Mouse (Mus musculus) testis, adult 2 months (tissue): ENCODE measurements around the gene 4931428F04Rik. TPM values are rescaled to one million over a fixed set of nuclear protein-coding genes. Genes with fewer than 3 reads are reported as not detected.
"Not testable (repeated sequence)": the region's sequence is repeated elsewhere in the genome, so short reads cannot be mapped to it uniquely, and the experiment has no call there.

Experiments
- H3K27ac ChIP-seq: fragments of 200-500 bp; 2 replicates; pipeline ENCODE4 v1.5.1; 2012; ENCODE audit warnings: low read depth, low read length; ENCODE audit not compliant: control insufficient read depth, insufficient read depth
- H3K27me3 ChIP-seq: fragments of 200-500 bp; 2 replicates; pipeline ENCODE4 v1.6.1; 2012; ENCODE audit warnings: mild to moderate bottlenecking, low read length, moderate library complexity; ENCODE audit not compliant: control insufficient read depth, insufficient read depth
- H3K36me3 ChIP-seq: fragments of 200-500 bp; 2 replicates; pipeline ENCODE4 v1.6.1; 2012; ENCODE audit warnings: mild to moderate bottlenecking, low read length; ENCODE audit not compliant: control insufficient read depth, insufficient read depth
- H3K4me1 ChIP-seq: fragments of 200-500 bp; 2 replicates; pipeline ENCODE4 v1.6.1; 2012; ENCODE audit warnings: low read length; ENCODE audit not compliant: control insufficient read depth, insufficient read depth
- H3K4me3 ChIP-seq: fragments of 200-500 bp; 2 replicates; pipeline ENCODE4 v1.5.1; 2012; ENCODE audit warnings: low read depth, mild to moderate bottlenecking, low read length, moderate library complexity, mixed read lengths; ENCODE audit not compliant: control insufficient read depth
- CTCF ChIP-seq: fragments of 200-500 bp; IDR thresholded peaks from 2 replicates; pipeline ENCODE4 v1.5.1; 2012; ENCODE audit warnings: low read depth, mild to moderate bottlenecking, inconsistent platforms, low read length, moderate library complexity; ENCODE audit not compliant: control insufficient read depth, insufficient read depth, insufficient replicate concordance
- POLR2A ChIP-seq: fragments of 200-500 bp; IDR thresholded peaks from 2 replicates; pipeline ENCODE4 v1.6.1; 2012; ENCODE audit warnings: low read depth, mild to moderate bottlenecking, inconsistent platforms, low read length, moderate library complexity; ENCODE audit not compliant: control insufficient read depth
- polyA plus RNA-seq: library from polyadenylated mRNA; depleted of rRNA; stranded (reverse); fragments of >200 nt; gene quantifications from 2 replicates; pipeline ENCODE4 v1.2.3, GENCODE M21; 2012; rRNA removed

Gene 4931428F04Rik
- polyA plus RNA-seq, 1 experiment = 78.2 TPM

DNA sequence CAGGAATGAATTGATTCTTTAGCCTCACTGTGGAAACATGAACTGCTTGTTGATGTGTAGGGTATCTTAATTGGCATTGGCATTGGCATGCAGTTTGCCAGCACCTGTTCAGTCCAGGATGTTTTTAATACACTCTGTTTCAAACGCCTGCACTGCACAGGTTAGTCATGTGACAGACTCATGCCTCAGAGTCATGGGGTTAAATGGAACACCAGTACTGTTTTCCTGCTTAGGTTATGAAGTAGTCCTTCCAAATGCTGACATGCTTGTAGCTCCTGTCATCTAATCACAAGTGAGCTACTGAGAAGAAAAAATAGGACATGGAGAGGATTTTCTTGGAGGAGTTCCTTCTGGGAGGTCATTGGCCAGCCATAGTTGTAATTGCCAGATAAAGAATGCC lies 54.5 kb downstream of the 4931428F04Rik start:
- TF ChIP-seq POLR2A = no peak
- no peak for TF ChIP-seq CTCF
- no peaks in the 10 kb centered on the region for H3K27me3 ChIP-seq
- H3K36me3 ChIP-seq = peaks cover 3% of the 10 kb centered on the region
- H3K27ac ChIP-seq = no peak overlapping the region
- no peak overlapping the region for H3K4me3 ChIP-seq
- no peaks in the 10 kb centered on the region for H3K4me1 ChIP-seq

DNA sequence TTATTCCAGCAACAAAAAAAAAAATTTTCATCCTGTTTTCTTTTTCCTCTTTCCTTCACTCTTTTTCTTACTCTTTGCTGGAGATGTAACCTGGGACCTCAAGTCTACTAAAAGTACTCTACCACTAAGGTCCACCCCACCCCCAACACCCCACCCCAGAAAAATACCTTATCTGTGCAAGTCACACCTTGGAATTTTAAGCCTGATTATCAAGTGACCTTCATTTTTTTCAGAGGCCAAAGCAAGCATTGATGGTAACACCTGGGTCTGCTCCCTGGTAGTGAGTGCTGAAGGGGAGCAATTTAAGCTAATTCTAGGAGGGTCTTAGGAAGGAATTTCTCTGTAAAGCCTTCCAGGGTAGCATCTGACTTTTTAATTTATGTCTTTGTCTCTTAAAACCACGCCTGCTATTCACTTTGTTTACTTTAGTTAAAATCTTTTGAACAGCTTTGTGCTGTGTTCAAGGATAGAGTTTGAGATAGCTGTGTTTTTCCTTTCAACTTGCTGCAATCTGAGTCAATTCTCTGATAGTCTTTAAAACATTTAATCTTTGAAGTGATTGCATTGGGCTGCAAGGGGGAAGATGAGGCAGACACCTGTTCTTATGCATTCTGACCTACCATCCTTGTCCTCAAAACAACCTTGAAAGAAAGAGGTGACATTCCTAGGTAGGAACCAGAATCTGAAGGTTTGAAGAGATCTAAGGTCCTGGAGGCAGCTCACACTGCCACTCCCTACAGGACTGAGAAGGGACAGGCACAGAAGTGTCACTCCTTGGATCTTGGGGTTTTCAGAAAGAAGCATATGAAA lies 56.3 kb downstream of the 4931428F04Rik start:
- H3K27ac ChIP-seq = no peak overlapping the region
- TF ChIP-seq CTCF = no peak
- no peak for TF ChIP-seq POLR2A
- no peaks in the 10 kb centered on the region for H3K27me3 ChIP-seq
- H3K36me3 ChIP-seq = peaks cover 2% of the 10 kb centered on the region
- H3K4me1 ChIP-seq = no peaks in the 10 kb centered on the region
- no peak overlapping the region for H3K4me3 ChIP-seq

DNA sequence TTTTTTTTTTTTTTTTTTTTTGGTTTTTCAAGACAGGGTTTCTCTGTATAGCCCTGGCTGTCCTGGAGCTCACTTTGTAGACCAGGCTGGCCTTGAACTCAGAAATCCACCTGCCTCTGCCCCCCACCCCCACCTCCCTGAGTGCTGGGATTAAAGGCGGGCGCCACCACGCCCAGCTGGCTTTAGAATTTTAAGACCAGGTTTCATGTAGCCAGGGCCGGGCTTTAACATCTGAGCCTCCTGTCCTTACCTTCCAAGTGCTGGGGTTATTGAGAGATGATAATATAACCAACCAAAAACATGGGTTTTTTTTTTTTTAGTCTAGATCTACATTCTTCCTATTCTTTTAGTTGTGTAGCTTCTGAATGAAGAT lies 57.4 kb downstream of the 4931428F04Rik start:
- not testable (repeated sequence) for H3K4me1 ChIP-seq, H3K27ac ChIP-seq, H3K36me3 ChIP-seq, H3K27me3 ChIP-seq, H3K4me3 ChIP-seq

DNA sequence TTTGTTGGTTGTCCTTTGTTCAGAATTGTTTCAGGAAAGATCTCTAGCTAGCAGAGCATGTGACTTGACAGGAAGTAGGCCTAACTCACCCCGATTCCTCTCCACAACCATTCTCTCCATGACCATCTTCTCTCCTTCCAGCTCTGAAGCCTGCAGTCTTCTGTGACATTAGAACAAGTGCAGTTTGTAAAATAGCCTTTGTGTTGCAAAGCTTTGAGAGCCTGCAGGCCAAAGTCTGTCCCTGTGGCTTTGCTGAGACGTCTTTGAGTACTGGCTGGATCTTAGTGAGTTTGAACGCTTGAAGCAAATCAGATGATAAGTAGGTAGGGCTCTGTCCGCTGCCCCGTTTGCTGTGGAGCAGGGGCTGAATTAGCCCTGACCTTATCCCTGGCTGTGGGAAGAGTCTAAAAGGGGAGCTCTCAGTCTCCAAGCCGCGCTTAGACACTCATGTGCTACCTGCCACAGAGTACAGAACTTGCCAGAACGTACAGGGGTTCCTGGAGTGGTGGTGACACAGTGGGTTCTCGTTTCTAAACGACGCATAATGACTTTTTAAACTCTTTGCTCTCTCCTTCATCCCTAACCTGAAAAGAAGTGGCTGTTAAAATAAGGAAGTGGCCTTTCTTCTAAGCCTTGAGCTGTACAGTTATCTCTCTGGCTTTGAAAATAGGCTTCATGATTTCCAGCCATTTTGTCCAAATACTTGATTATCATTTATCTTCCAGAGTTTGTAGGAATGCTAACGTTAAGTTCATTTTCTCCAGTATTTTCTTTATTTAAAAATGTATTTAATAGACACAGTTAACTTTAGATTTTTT lies 58.0 kb downstream of the 4931428F04Rik start:
- TF ChIP-seq CTCF (no peak), POLR2A (no peak)
- no peaks in the 10 kb centered on the region for H3K27me3 ChIP-seq
- peaks cover 2% of the 10 kb centered on the region for H3K36me3 ChIP-seq
- H3K4me3 ChIP-seq = no peak overlapping the region
- H3K4me1 ChIP-seq = no peaks in the 10 kb centered on the region
- no peak overlapping the region for H3K27ac ChIP-seq

Other genes starting within 250 kb of the 4931428F04Rik start
- gene Ces3a, start 241.3 kb downstream of the 4931428F04Rik start, polyA plus RNA-seq = 0.58 and 0.93 TPM in 2 replicates
- gene Ces3b, start 206.1 kb downstream of the 4931428F04Rik start, polyA plus RNA-seq = 0.14 and 0.17 TPM in 2 replicates
- gene Ces4a, start 158.1 kb downstream of the 4931428F04Rik start, polyA plus RNA-seq = 0.19 TPM in 2 replicates
- 7.0 and 7.7 TPM in 2 replicates for gene Cbfb, start 119.2 kb downstream of the 4931428F04Rik start, polyA plus RNA-seq
- gene D230025D16Rik, start 64.7 kb downstream of the 4931428F04Rik start, polyA plus RNA-seq = 6.4 and 7.8 TPM in 2 replicates
- 6.8 and 7.0 TPM in 2 replicates for gene B3gnt9, start 34.7 kb downstream of the 4931428F04Rik start, polyA plus RNA-seq
- 2.4 TPM in 2 replicates for gene Tradd, start 25.3 kb downstream of the 4931428F04Rik start, polyA plus RNA-seq
- 0.51 and 0.55 TPM in 2 replicates for gene Fbxl8, start 25.2 kb downstream of the 4931428F04Rik start, polyA plus RNA-seq
- 0.09 and 0.20 TPM in 2 replicates for gene Hsf4, start 20.1 kb downstream of the 4931428F04Rik start, polyA plus RNA-seq
- gene Nol3, start 13.7 kb downstream of the 4931428F04Rik start, polyA plus RNA-seq = 0.09 and 0.11 TPM in 2 replicates
- gene Exoc3l, start 6.2 kb upstream of the 4931428F04Rik start, polyA plus RNA-seq = 28.2 and 28.5 TPM in 2 replicates
- 64.1 and 67.7 TPM in 2 replicates for gene E2f4, start 7.8 kb upstream of the 4931428F04Rik start, polyA plus RNA-seq
- gene Elmo3, start 15.7 kb upstream of the 4931428F04Rik start, polyA plus RNA-seq = 3.5 and 5.0 TPM in 2 replicates
- 117 and 127 TPM in 2 replicates for gene Lrrc29, start 36.4 kb upstream of the 4931428F04Rik start, polyA plus RNA-seq
- gene Tmem208, start 36.5 kb upstream of the 4931428F04Rik start, polyA plus RNA-seq = 31.4 and 32.4 TPM in 2 replicates
- 17.9 TPM in 2 replicates for gene Fhod1, start 58.1 kb upstream of the 4931428F04Rik start, polyA plus RNA-seq
- gene Slc9a5, start 59.0 kb upstream of the 4931428F04Rik start, polyA plus RNA-seq = 33.5 and 35.4 TPM in 2 replicates
- gene Plekhg4, start 83.4 kb upstream of the 4931428F04Rik start, polyA plus RNA-seq = 23.0 and 24.2 TPM in 2 replicates
- 174 and 187 TPM in 2 replicates for gene Kctd19, start 123.6 kb upstream of the 4931428F04Rik start, polyA plus RNA-seq
- 75.6 and 79.0 TPM in 2 replicates for gene Lrrc36, start 123.7 kb upstream of the 4931428F04Rik start, polyA plus RNA-seq
- 21.5 and 23.4 TPM in 2 replicates for gene Tppp3, start 181.7 kb upstream of the 4931428F04Rik start, polyA plus RNA-seq
- gene Zdhhc1, start 207.0 kb upstream of the 4931428F04Rik start, polyA plus RNA-seq = 45.4 and 50.1 TPM in 2 replicates
- gene Hsd11b2, start 228.9 kb upstream of the 4931428F04Rik start, polyA plus RNA-seq = 0.19 and 0.41 TPM in 2 replicates